Mouse (Mus musculus): ENCODE data around the gene Vrtn. TPM values are rescaled to one million over a fixed set of nuclear protein-coding genes. Genes with fewer than 3 reads are reported as not detected.

Gene Vrtn
- total and polyA plus RNA-seq, 2 experiments from 2014 or later, result 0.06 TPM; not detected in 1

DNA sequence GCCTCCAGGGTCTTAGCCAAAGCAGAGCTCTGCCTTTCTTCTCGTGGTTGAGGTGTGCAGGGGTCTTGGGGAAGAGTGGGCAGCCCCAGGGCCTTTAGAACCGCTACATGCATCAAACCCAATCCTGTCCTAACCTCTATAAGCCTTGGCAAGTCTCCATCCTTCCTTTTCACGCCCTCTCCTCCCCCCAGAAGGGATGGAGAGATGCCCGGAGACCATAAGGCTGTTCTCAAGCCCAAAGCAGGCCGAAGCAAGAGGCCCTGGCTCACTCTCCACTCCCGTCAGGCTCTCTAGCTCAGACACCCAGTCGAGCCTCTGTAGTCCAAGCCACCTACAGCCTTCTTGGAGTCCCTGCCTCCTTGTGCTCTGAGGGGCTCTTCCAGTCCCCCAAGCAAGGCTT, 43.8 kb downstream of the Vrtn start:
- WGBS, result 65% methylated on average over 7 of the region's 7 CpGs
- Histone ChIP-seq H3K4me1 (ENCODE audit: insufficient read depth) (no peaks in the 10 kb centered on the region), H3K4me3 (ENCODE audit: low read depth, low read length) (no peak overlapping the region), H3K36me3 (ENCODE audit: insufficient read depth) (no peaks in the 10 kb centered on the region), H3K27me3 (ENCODE audit: insufficient read depth, low read length) (no peaks in the 10 kb centered on the region), H3K27ac (ENCODE audit: low read depth, low read length) (no peak overlapping the region), H3K9me3 (ENCODE audit: low read length) (no peaks in the 10 kb centered on the region), H3K9ac (no peak overlapping the region), H3K4me2 (ENCODE audit: low read depth) (no peak overlapping the region)
- TF ChIP-seq CTCF (IDR thresholded peaks at IDR 0.05; ENCODE audit: low read depth), result no peak
- ATAC-seq (no peak), DNase-seq (no peak)

DNA sequence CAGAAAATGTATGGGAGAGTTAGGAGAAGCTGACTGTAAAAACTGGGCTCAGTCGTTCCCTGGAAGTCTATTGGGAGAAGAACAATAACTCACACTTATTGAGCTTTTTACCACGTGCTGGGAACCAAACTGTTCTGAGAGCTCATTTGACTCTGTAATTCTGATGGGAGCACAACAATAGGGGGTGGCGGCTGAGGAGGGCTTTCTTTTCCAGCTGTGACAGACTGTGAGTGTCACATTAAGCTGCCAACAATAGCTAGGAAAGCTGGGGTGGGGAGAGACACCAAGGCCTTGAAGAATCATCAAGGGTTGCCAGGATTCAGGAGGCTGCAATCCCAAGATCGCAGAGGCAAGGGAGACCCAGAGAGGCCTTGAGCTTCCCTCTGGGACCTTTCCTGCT, 45.4 kb downstream of the Vrtn start:
- no peak overlapping the region for H3K4me2 ChIP-seq (ENCODE audit: low read depth)
- no peaks in the 10 kb centered on the region for H3K4me1 ChIP-seq (ENCODE audit: insufficient read depth)
- peak overlapping the region; percentile 57; the same call in 1 of the 2 replicates for H3K27ac ChIP-seq (ENCODE audit: low read depth, low read length)
- no peak overlapping the region for H3K9ac ChIP-seq
- H3K4me3 ChIP-seq (ENCODE audit: low read depth, low read length), result no peak overlapping the region
- WGBS, result 17% methylated on average over 4 of the region's 4 CpGs
- ATAC-seq (peak; percentile 92), DNase-seq (peak; percentile 33)
- no peak for TF ChIP-seq CTCF (IDR thresholded peaks at IDR 0.05; ENCODE audit: low read depth)
- H3K27me3 ChIP-seq (ENCODE audit: insufficient read depth, low read length), result no peaks in the 10 kb centered on the region
- H3K9me3 ChIP-seq (ENCODE audit: low read length), result no peaks in the 10 kb centered on the region
- H3K36me3 ChIP-seq (ENCODE audit: insufficient read depth), result no peaks in the 10 kb centered on the region

DNA sequence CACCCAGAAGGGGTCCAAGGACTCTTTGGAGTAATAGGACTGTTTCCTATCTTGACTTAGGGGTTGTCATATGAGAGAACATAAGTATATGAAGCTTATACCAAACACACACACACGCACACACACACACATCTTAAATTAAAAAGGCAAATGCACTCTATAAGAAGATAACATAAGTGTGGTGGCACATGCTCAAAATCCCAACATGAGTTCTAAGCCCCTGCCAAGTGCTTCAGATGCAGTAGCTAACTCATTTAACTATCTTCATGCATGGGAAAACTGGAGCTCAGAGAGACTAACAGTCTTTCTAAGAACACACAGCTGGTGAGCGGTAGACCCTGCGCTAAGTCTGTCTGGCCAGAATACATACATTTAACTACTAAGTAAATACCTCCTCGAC, 46.7 kb downstream of the Vrtn start:
- peak; percentile 30 for ATAC-seq

DNA sequence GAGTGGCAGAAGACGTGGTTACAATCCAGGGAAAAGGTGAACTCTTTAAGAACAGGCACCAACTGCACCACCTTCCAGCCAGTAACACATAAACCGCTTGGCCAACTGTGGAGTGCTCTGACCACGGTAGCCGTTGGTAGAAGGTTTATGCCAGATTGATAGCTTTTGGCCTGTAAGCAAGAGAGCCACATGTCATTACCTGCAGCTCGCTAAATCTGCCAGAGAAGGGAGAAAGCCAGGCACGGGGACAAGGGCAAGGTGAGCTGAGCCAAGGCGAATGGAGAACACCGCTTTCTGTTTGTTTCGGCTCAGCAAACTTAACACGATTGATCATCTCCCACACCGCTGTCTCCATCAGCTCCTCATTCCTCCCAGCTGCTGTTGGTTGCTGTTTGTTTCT, 48.2 kb downstream of the Vrtn start:
- Histone ChIP-seq H3K4me2 (ENCODE audit: low read depth) (no peak overlapping the region), H3K4me1 (ENCODE audit: insufficient read depth) (no peaks in the 10 kb centered on the region), H3K9me3 (ENCODE audit: low read length) (no peaks in the 10 kb centered on the region), H3K36me3 (ENCODE audit: insufficient read depth) (no peaks in the 10 kb centered on the region), H3K4me3 (ENCODE audit: low read depth, low read length) (no peak overlapping the region), H3K9ac (no peak overlapping the region), H3K27me3 (ENCODE audit: insufficient read depth, low read length) (no peaks in the 10 kb centered on the region), H3K27ac (ENCODE audit: low read depth, low read length) (no peak overlapping the region)
- no peak for ATAC-seq
- no peak for DNase-seq
- 91% methylated on average over 11 of the region's 11 CpGs for WGBS
- no peak for TF ChIP-seq CTCF (IDR thresholded peaks at IDR 0.05; ENCODE audit: low read depth)

More for the DNA sequence above, 46.7 kb downstream of the Vrtn start:
- Histone ChIP-seq H3K4me2 (ENCODE audit: low read depth) (no peak overlapping the region), H3K9ac (no peak overlapping the region), H3K27me3 (ENCODE audit: insufficient read depth, low read length) (no peaks in the 10 kb centered on the region), H3K27ac (ENCODE audit: low read depth, low read length) (no peak overlapping the region), H3K4me3 (ENCODE audit: low read depth, low read length) (no peak overlapping the region), H3K4me1 (ENCODE audit: insufficient read depth) (no peaks in the 10 kb centered on the region), H3K36me3 (ENCODE audit: insufficient read depth) (no peaks in the 10 kb centered on the region), H3K9me3 (ENCODE audit: low read length) (no peaks in the 10 kb centered on the region)
- peak; percentile 74 for DNase-seq
- no peak for TF ChIP-seq CTCF (IDR thresholded peaks at IDR 0.05; ENCODE audit: low read depth)
- 74% methylated on average over 4 of the region's 4 CpGs for WGBS

DNA sequence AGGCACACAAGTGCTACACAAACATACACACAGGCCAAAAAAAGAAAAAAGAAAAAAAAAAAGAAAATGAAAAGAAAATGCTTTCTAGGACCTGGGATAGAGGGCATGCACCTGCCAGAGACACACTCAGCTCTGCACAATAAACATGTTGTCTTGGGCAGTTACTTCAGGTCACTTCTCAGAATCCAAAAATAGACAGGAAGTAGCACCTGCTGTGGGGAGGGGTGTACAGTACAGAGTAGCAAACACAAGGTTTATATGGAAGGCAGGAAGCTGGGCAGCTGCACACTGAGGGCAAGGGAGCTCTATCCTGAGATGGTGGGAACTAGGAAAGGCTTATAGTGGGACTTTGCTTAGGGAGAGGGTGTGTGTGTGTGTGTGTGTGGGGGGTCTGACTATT, 50.5 kb downstream of the Vrtn start:
- ATAC-seq, result no peak
- Histone ChIP-seq H3K4me3 (ENCODE audit: low read depth, low read length) (no peak overlapping the region), H3K9ac (no peak overlapping the region), H3K9me3 (ENCODE audit: low read length) (no peaks in the 10 kb centered on the region), H3K27ac (ENCODE audit: low read depth, low read length) (no peak overlapping the region), H3K4me1 (ENCODE audit: insufficient read depth) (no peaks in the 10 kb centered on the region), H3K4me2 (ENCODE audit: low read depth) (no peak overlapping the region), H3K36me3 (ENCODE audit: insufficient read depth) (no peaks in the 10 kb centered on the region), H3K27me3 (ENCODE audit: insufficient read depth, low read length) (no peaks in the 10 kb centered on the region)
- no peak for TF ChIP-seq CTCF (IDR thresholded peaks at IDR 0.05; ENCODE audit: low read depth)
- DNase-seq, result no peak

DNA sequence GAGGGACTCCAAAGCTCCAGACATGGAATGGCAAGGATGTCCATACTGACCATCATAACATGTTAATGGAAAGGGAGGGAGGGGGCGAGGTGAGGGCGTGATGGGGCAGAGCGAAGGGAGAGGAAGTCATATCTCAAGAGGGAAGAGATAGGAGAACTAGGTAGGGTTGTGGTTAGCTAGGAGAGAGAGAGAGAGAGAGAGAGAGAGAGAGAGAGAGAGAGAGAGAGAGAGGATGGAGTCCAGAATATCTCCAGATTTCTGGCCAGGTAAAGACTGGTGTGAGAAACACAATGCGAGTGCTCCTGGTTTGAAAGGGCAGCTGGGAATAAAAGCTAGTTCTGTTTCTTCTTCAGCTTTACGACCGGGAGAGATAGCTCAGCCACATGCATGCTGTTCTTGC, 51.3 kb downstream of the Vrtn start:
- WGBS, result 91% methylated on average over 6 of the region's 6 CpGs
- Histone ChIP-seq H3K27me3 (ENCODE audit: insufficient read depth, low read length) (no peaks in the 10 kb centered on the region), H3K4me3 (ENCODE audit: low read depth, low read length) (no peak overlapping the region), H3K4me1 (ENCODE audit: insufficient read depth) (no peaks in the 10 kb centered on the region), H3K27ac (ENCODE audit: low read depth, low read length) (no peak overlapping the region), H3K9ac (no peak overlapping the region), H3K36me3 (ENCODE audit: insufficient read depth) (no peaks in the 10 kb centered on the region), H3K9me3 (ENCODE audit: low read length) (no peaks in the 10 kb centered on the region), H3K4me2 (ENCODE audit: low read depth) (no peak overlapping the region)
- ATAC-seq, result no peak
- no peak for DNase-seq
- no peak for TF ChIP-seq CTCF (IDR thresholded peaks at IDR 0.05; ENCODE audit: low read depth)

DNA sequence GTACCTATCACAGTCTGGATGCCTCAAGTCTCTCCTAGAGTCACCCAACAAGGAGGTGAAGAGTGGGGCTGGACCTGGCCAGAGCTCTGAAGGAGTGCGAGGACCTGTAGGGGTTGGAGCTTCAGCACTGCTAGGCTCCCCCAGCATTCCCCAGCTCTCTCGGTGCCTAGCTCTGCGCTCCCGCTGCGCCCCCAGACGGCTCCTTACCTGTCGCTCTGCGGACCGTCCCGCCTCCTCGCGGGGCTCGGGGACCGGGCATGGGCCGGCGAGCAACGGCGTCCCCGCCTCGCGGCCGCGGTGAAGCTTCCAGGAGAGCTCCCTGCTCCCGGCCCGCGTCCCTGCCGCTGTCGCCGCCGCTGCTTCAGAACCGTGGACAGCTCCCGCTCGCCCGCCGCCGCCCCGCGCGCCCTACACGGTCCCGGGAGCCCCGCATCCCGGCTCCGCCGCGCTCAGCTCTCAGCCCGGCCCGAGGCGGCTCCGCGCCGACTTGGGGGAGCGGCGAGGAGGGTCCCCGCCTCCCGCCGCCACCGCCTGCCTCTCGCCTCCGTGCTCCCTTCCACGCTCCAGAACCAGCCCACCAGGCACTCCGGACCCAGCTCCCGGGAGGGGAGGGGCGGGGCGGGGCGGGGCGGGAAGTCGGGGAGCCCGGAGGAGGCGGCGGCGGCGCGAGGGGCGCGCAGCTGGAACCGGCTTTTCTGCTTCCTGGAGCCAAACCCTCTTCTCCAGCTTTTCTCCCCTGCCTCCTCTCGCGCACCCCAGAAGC, 57.7 kb downstream of the Vrtn start, which contains the start of gene Syndig1l:
TSS of gene Syndig1l (minus strand) at position 513 of the 763 bp plus-strand sequence.
- Histone ChIP-seq H3K4me3 (ENCODE audit: low read depth, low read length) (peak within 1 kb of the TSS; percentile 63), H3K4me2 (ENCODE audit: low read depth) (peak within 1 kb of the TSS; percentile 71), H3K9me3 (ENCODE audit: low read length) (no peaks in the 10 kb centered on the region), H3K27me3 (ENCODE audit: insufficient read depth, low read length) (peaks cover 9% of the 10 kb centered on the region; the same call in 1 of the 2 replicates), H3K4me1 (ENCODE audit: insufficient read depth) (no peaks in the 10 kb centered on the region), H3K27ac (ENCODE audit: low read depth, low read length) (peak within 1 kb of the TSS; percentile 54; the same call in 1 of the 2 replicates), H3K36me3 (ENCODE audit: insufficient read depth) (no peaks in the 10 kb centered on the region), H3K9ac (peak within 1 kb of the TSS; percentile 70)
- WGBS, result 0% methylated on average over 63 of the region's 79 CpGs
- peak; percentile 63 for DNase-seq
- peak; percentile 89 for ATAC-seq
- TF ChIP-seq CTCF (IDR thresholded peaks at IDR 0.05; ENCODE audit: low read depth), result 0 out of 2 replicates have a peak, but pooled peaks have one; percentile 5

Other genes with a start within 250 kb of the Vrtn start
- 12.5 and 14.0 TPM in 2 replicates for gene Entpd5, start 232.0 kb upstream of the Vrtn start, total RNA-seq (2014; rRNA removed)
- gene Entpd5, start 232.0 kb upstream of the Vrtn start, polyA plus RNA-seq (2015; fragmentation: Nextera tagmentation; extraction: Ambion mirVana), result 9.5 and 12.4 TPM in 2 replicates
- gene Bbof1, start 231.9 kb upstream of the Vrtn start, total RNA-seq (2014; rRNA removed), result 3.0 and 4.0 TPM in 2 replicates
- 2.3 and 3.0 TPM in 2 replicates for gene Bbof1, start 231.9 kb upstream of the Vrtn start, polyA plus RNA-seq (2015; fragmentation: Nextera tagmentation; extraction: Ambion mirVana)
- 15.5 and 16.5 TPM in 2 replicates for gene Rnf113a2, start 223.8 kb upstream of the Vrtn start, total RNA-seq (2014; rRNA removed)
- 20.3 and 20.4 TPM in 2 replicates for gene Rnf113a2, start 223.8 kb upstream of the Vrtn start, polyA plus RNA-seq (2015; fragmentation: Nextera tagmentation; extraction: Ambion mirVana)
- 29.8 and 35.9 TPM in 2 replicates for gene Aldh6a1, start 190.0 kb upstream of the Vrtn start, total RNA-seq (2014; rRNA removed)
- gene Aldh6a1, start 190.0 kb upstream of the Vrtn start, polyA plus RNA-seq (2015; fragmentation: Nextera tagmentation; extraction: Ambion mirVana), result 28.8 and 33.9 TPM in 2 replicates
- gene Lin52, start 189.6 kb upstream of the Vrtn start, total RNA-seq (2014; rRNA removed), result 18.2 and 22.1 TPM in 2 replicates
- 18.1 and 23.6 TPM in 2 replicates for gene Lin52, start 189.6 kb upstream of the Vrtn start, polyA plus RNA-seq (2015; fragmentation: Nextera tagmentation; extraction: Ambion mirVana)
- 0.46 and 0.67 TPM in 2 replicates for gene Vsx2, start 71.3 kb upstream of the Vrtn start, total RNA-seq (2014; rRNA removed)
- 0.05 and 0.10 TPM in 2 replicates for gene Vsx2, start 71.3 kb upstream of the Vrtn start, polyA plus RNA-seq (2015; fragmentation: Nextera tagmentation; extraction: Ambion mirVana)
- gene Abcd4, start 23.6 kb upstream of the Vrtn start, total RNA-seq (2014; rRNA removed), result 6.5 and 8.0 TPM in 2 replicates
- gene Abcd4, start 23.6 kb upstream of the Vrtn start, polyA plus RNA-seq (2015; fragmentation: Nextera tagmentation; extraction: Ambion mirVana), result 3.9 and 6.7 TPM in 2 replicates
- 17.6 and 21.1 TPM in 2 replicates for gene Syndig1l, start 57.8 kb downstream of the Vrtn start, total RNA-seq (2014; rRNA removed)
- 11.3 and 12.3 TPM in 2 replicates for gene Syndig1l, start 57.8 kb downstream of the Vrtn start, polyA plus RNA-seq (2015; fragmentation: Nextera tagmentation; extraction: Ambion mirVana)
- gene Npc2, start 132.1 kb downstream of the Vrtn start, total RNA-seq (2014; rRNA removed), result 42.5 and 49.8 TPM in 2 replicates
- 56.1 and 64.2 TPM in 2 replicates for gene Npc2, start 132.1 kb downstream of the Vrtn start, polyA plus RNA-seq (2015; fragmentation: Nextera tagmentation; extraction: Ambion mirVana)
- 58.8 and 68.1 TPM in 2 replicates for gene Isca2, start 132.2 kb downstream of the Vrtn start, total RNA-seq (2014; rRNA removed)
- gene Isca2, start 132.2 kb downstream of the Vrtn start, polyA plus RNA-seq (2015; fragmentation: Nextera tagmentation; extraction: Ambion mirVana), result 112 and 114 TPM in 2 replicates
- gene Ltbp2, start 235.5 kb downstream of the Vrtn start, total RNA-seq (2014; rRNA removed), result 0.76 and 1.2 TPM in 2 replicates
- 0.10 and 0.51 TPM in 2 replicates for gene Ltbp2, start 235.5 kb downstream of the Vrtn start, polyA plus RNA-seq (2015; fragmentation: Nextera tagmentation; extraction: Ambion mirVana)

Measured in forebrain, postnatal 0 days (tissue).